ENCODE assay signal across 8 mouse cellular contexts in the genomic region with DNA sequence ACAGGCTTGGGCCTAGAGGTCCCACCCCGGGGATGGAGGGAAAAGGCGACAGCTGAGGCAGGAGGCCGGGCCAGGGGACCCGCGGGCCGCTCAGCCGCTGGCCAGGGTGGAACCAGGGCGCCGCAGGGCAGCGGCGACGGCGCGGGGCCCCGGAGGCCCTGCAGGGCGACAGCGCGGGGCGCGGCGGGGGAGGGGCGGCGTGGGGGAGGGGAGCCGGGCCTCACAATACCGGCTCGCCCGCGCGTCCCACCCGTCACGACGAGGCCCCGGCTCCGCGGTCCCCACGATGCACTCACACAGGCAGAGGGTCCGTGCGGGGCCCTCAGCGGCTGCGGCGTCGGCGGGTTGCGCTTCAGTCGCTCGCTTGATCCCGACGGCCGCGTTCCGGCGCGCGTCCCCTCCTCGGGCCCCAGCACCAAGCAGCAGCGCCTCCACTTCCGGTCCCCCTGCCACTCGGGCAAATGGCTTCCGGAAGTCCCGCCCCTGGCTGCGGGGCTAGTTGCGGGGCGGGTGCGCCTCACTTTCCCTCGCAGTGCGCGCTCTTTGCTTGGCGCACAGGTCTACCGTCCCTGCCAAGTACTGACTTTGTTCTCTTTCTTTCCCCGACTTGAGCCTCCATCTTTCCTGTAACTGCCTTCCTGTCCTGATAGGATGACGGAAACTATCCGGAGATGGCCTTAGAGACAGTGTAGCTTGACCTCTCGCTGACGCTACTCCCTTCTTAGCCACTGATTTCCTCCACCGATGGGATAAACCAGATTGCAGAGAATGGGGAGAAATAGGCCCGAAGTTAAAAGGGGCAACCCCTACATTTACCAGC. TPM values are rescaled to one million over a fixed set of nuclear protein-coding genes. Genes with fewer than 3 reads are reported as not detected.
DNase-seq lines count a peak whose midpoint lies in the region; ATAC-seq lines count a peak whose summit lies in the region.

No protein-coding gene starts in this region.

- peak overlapping the region; percentile 73 for H3K4me3 ChIP-seq in hindbrain, embryonic 12.5 days

- under 1% methylated on average over 67 of the region's 76 CpGs for WGBS in hindbrain, embryonic 12.5 days

- H3K4me2 ChIP-seq in hindbrain, embryonic 12.5 days (replicated peaks) = peak overlapping the region; percentile 85

- no peaks in the 10 kb centered on the region for H3K27me3 ChIP-seq in hindbrain, embryonic 12.5 days

- peak; percentile 91 for DNase-seq in MN1 (ENCODE audit: low spot score)
- peak; percentile 89 for DNase-seq in cerebellum, adult 9-10 months
- DNase-seq in frontal cortex, adult 2 months (ENCODE audit: extremely low spot score in 1 of 2, low spot score in 1 of 2) = peak; percentile 59 to 93
- peak; percentile 89 to 92 for DNase-seq in layer of hippocampus, postnatal 14 days (ENCODE audit: low spot score in 2 of 2)
- peak; percentile 92 for DNase-seq in lung, postnatal 14 days
- peak; percentile 75 for DNase-seq in retina, adult 2 months (ENCODE audit: low read depth, low spot score)
- DNase-seq in thymus, postnatal 36 days = peak; percentile 89 to 91

- no peaks in the 10 kb centered on the region for H3K36me3 ChIP-seq in hindbrain, embryonic 12.5 days

- H3K9ac ChIP-seq in hindbrain, embryonic 12.5 days = peak overlapping the region; percentile 95

- peaks cover 34% of the 10 kb centered on the region for H3K4me1 ChIP-seq in hindbrain, embryonic 12.5 days

- H3K27ac ChIP-seq in hindbrain, embryonic 12.5 days = peak overlapping the region; percentile 96

- ATAC-seq in hindbrain, embryonic 12.5 days (ENCODE audit: low FRiP score) = peak; percentile 92

- H3K9me3 ChIP-seq in hindbrain, embryonic 12.5 days (replicated peaks) = no peaks in the 10 kb centered on the region

RNA-seq across cellular contexts. Expression of gene Pafah1b2, which starts 27.9 kb away (rescaled TPM):
- 99.0 and 106 TPM in 2 replicates for polyA plus RNA-seq in frontal cortex, adult 2 months (2012; rRNA removed)
- 290 and 303 TPM in 2 replicates for polyA plus RNA-seq in hindbrain, embryonic 12.5 days (2016; fragmentation: Nextera tagmentation; extraction: Ambion mirVana)
- 100 to 1,000 TPM; 196 to 238 TPM for total RNA-seq in layer of hippocampus, postnatal 14 days (2021)

RNA-seq across cellular contexts. Expression of gene Sik3, which starts 28.0 kb away (rescaled TPM):
- polyA plus RNA-seq in frontal cortex, adult 2 months (2012; rRNA removed) = 54.9 and 56.6 TPM in 2 replicates
- 13.9 and 14.7 TPM in 2 replicates for polyA plus RNA-seq in hindbrain, embryonic 12.5 days (2016; fragmentation: Nextera tagmentation; extraction: Ambion mirVana)
- 100 to 1,000 TPM; 104 to 118 TPM for total RNA-seq in layer of hippocampus, postnatal 14 days (2021)

RNA-seq across cellular contexts. Expression of gene Sidt2, which starts 29.6 kb away (rescaled TPM):
- 103 and 112 TPM in 2 replicates for polyA plus RNA-seq in frontal cortex, adult 2 months (2012; rRNA removed)
- polyA plus RNA-seq in hindbrain, embryonic 12.5 days (2016; fragmentation: Nextera tagmentation; extraction: Ambion mirVana) = 43.2 and 46.4 TPM in 2 replicates
- 100 to 1,000 TPM; 112 to 121 TPM for total RNA-seq in layer of hippocampus, postnatal 14 days (2021)

RNA-seq across cellular contexts. Expression of gene Tagln, which starts 48.8 kb away (rescaled TPM):
- 15.4 and 21.4 TPM in 2 replicates for polyA plus RNA-seq in frontal cortex, adult 2 months (2012; rRNA removed)
- 19.2 and 23.0 TPM in 2 replicates for polyA plus RNA-seq in hindbrain, embryonic 12.5 days (2016; fragmentation: Nextera tagmentation; extraction: Ambion mirVana)
- 10 to 100 TPM; 12.7 to 18.2 TPM for total RNA-seq in layer of hippocampus, postnatal 14 days (2021)

Comparison
In these comparisons a context has a peak if more than half of its experiments do, and no peak if none do; other contexts are left out.
1. Peak in every context shown above with its lines: DNase-seq, ATAC-seq, H3K4me3 ChIP-seq and H3K27ac ChIP-seq.